Mouse (Mus musculus) forebrain, embryonic 14.5 days (tissue): ENCODE data around the gene Noxa1. TPM values are rescaled to one million over a fixed set of nuclear protein-coding genes. Genes with fewer than 3 reads are reported as not detected.

Experiments
- ATAC-seq: fragments of 200-750 bp; cut with Nextera tagmentation; 2 replicates; pipeline ENCODE4 v1.8.0; 2017; ENCODE audit warnings: mild to moderate bottlenecking, moderate library complexity
- DNase-seq: peaks from one replicate; pipeline ENCODE4 v3.0.0-alpha.2; 2015; ENCODE audit warnings: low spot score
- H3K27ac ChIP-seq: fragments of 300-500 bp; sonication (generic); 2 replicates; pipeline ENCODE4 v1.5.1; 2014; ENCODE audit warnings: low read depth, mild to moderate bottlenecking, control low read depth, low read length, moderate library complexity
- H3K27me3 ChIP-seq: fragments of 300-500 bp; sonication (generic); replicated peaks from 2 replicates; pipeline ENCODE4 v1.6.1; 2014; ENCODE audit warnings: low read length, control low read depth, mixed read lengths; ENCODE audit not compliant: control insufficient read depth, insufficient read depth
- H3K36me3 ChIP-seq: fragments of 300-500 bp; sonication (generic); 2 replicates; pipeline ENCODE4 v1.6.1; 2014; ENCODE audit warnings: low read length, control low read depth; ENCODE audit not compliant: control insufficient read depth, insufficient read depth
- H3K4me1 ChIP-seq: fragments of 300-500 bp; sonication (generic); 2 replicates; pipeline ENCODE4 v1.6.1; 2014; ENCODE audit warnings: antibody characterized with exemption, low read length, control low read depth; ENCODE audit not compliant: control insufficient read depth, insufficient read depth
- H3K4me2 ChIP-seq: fragments of 300-500 bp; sonication (generic); 2 replicates; pipeline ENCODE4 v1.6.1; 2014; ENCODE audit warnings: mild to moderate bottlenecking, control low read depth, low read length
- H3K4me3 ChIP-seq: fragments of 300-500 bp; sonication (generic); 2 replicates; pipeline ENCODE4 v1.5.1; 2014; ENCODE audit warnings: low read depth, low read length, control low read depth
- H3K9ac ChIP-seq: fragments of 300-500 bp; sonication (generic); 2 replicates; pipeline ENCODE4 v1.6.1; 2014; ENCODE audit warnings: mild to moderate bottlenecking, low read length, control low read depth, moderate library complexity
- H3K9me3 ChIP-seq: fragments of 300-500 bp; sonication (generic); replicated peaks from 2 replicates; pipeline ENCODE4 v1.6.1; 2016; ENCODE audit warnings: low read length, control low read depth, mixed read lengths; ENCODE audit not compliant: control insufficient read depth
- WGBS: fragments of 180-500 bp; shearing (Covaris S2); extraction: QIAGEN DNeasy Blood & Tissue Kit; methylation state at CpG from one replicate; pipeline ENCODE4 v1.1.7; 2014; 5-methylcytosine and 5-hydroxymethylcytosine counted together
- microRNA-seq: library from miRNA; unstranded; fragments of <30 nt; microRNA quantifications from one replicate; pipeline ENCODE4, GENCODE M21; 2016
- polyA plus RNA-seq: library from polyadenylated mRNA; unstranded; fragments of >200 nt; fragmentation: Nextera tagmentation; extraction: Ambion mirVana; gene quantifications from 2 replicates; pipeline ENCODE4 v1.2.1, GENCODE M21; 2014

Gene Noxa1
- polyA plus RNA-seq, 1 experiment from 2014 or later, result not detected

- H3K9me3 ChIP-seq, result no peaks in the 10 kb centered on the region
- no peaks in the 10 kb centered on the region for H3K27me3 ChIP-seq
- peaks cover 11% of the 10 kb centered on the region for H3K4me1 ChIP-seq
- no peak overlapping the region for H3K4me2 ChIP-seq
- DNase-seq, result peak; percentile 46
- H3K4me3 ChIP-seq, result no peak overlapping the region
- 83% methylated on average over 7 of the region's 7 CpGs for WGBS
- no peak overlapping the region for H3K9ac ChIP-seq
- H3K27ac ChIP-seq, result 0 out of 2 replicates have a peak overlapping the region, but pooled peaks have one; percentile 14
- 0 out of 2 replicates have a peak, but pooled peaks cover 3% of the 10 kb centered on the region for H3K36me3 ChIP-seq
- ATAC-seq, result no peak
Measured at GRCm38 (mm10) chr2:25050921-25051320, 44.0 kb downstream of the Noxa1 start.

GRCm38 (mm10) chr2:25040089-25040488 lies 54.9 kb downstream of the Noxa1 start:
- Histone ChIP-seq H3K36me3 (no peaks in the 10 kb centered on the region), H3K9ac (no peak overlapping the region), H3K4me3 (no peak overlapping the region), H3K27me3 (no peaks in the 10 kb centered on the region), H3K9me3 (no peaks in the 10 kb centered on the region), H3K27ac (no peak overlapping the region), H3K4me2 (no peak overlapping the region), H3K4me1 (no peaks in the 10 kb centered on the region)
- 86% methylated on average over 5 of the region's 5 CpGs for WGBS
- ATAC-seq (no peak), DNase-seq (no peak)

Small RNA genes lying within 50 kb of the gene (microRNA-seq; reads per million reads assigned to microRNA genes)
- gene Gm24328, result not detected
- not detected for gene Mir7664

Other genes starting within 250 kb of the Noxa1 start
- gene Ehmt1, start 175.5 kb downstream of the Noxa1 start, polyA plus RNA-seq, result 76.7 and 90.7 TPM in 2 replicates
- 16.6 and 20.5 TPM in 2 replicates for gene Arrdc1, start 159.9 kb downstream of the Noxa1 start, polyA plus RNA-seq
- gene Zmynd19, start 145.4 kb downstream of the Noxa1 start, polyA plus RNA-seq, result 8.6 and 12.7 TPM in 2 replicates
- gene Dph7, start 132.7 kb downstream of the Noxa1 start, polyA plus RNA-seq, result 38.0 and 44.3 TPM in 2 replicates
- gene Mrpl41, start 120.1 kb downstream of the Noxa1 start, polyA plus RNA-seq, result 178 and 193 TPM in 2 replicates
- 2.8 and 4.1 TPM in 2 replicates for gene Pnpla7, start 119.1 kb downstream of the Noxa1 start, polyA plus RNA-seq
- 96.1 and 123 TPM in 2 replicates for gene Nsmf, start 40.8 kb downstream of the Noxa1 start, polyA plus RNA-seq
- gene Entpd8, start 14.8 kb downstream of the Noxa1 start, polyA plus RNA-seq, result not detected in 2 replicates
- gene Nrarp, start 85.6 kb upstream of the Noxa1 start, polyA plus RNA-seq, result 18.6 and 22.1 TPM in 2 replicates
- gene Tor4a, start 101.7 kb upstream of the Noxa1 start, polyA plus RNA-seq, result 0.97 and 1.9 TPM in 2 replicates
- gene Nelfb, start 116.3 kb upstream of the Noxa1 start, polyA plus RNA-seq, result 68.8 and 73.5 TPM in 2 replicates
- gene Stpg3, start 119.5 kb upstream of the Noxa1 start, polyA plus RNA-seq, result not detected in 2 replicates
- gene Fam166a, start 123.6 kb upstream of the Noxa1 start, polyA plus RNA-seq, result 1.1 TPM in 1 of 2 replicates, not detected in the other
- 392 and 409 TPM in 2 replicates for gene Tubb4b, start 129.6 kb upstream of the Noxa1 start, polyA plus RNA-seq
- gene Slc34a3, start 139.2 kb upstream of the Noxa1 start, polyA plus RNA-seq, result 0.10 TPM in 1 of 2 replicates, not detected in the other
- not detected in 2 replicates for gene Rnf224, start 141.6 kb upstream of the Noxa1 start, polyA plus RNA-seq
- 67.4 and 98.5 TPM in 2 replicates for gene Rnf208, start 147.1 kb upstream of the Noxa1 start, polyA plus RNA-seq
- not detected in 2 replicates for gene Cysrt1, start 147.3 kb upstream of the Noxa1 start, polyA plus RNA-seq
- gene AL732309.1, start 151.7 kb upstream of the Noxa1 start, polyA plus RNA-seq, result 4.7 and 6.0 TPM in 2 replicates
- gene Tmem203, start 160.3 kb upstream of the Noxa1 start, polyA plus RNA-seq, result 14.7 and 17.4 TPM in 2 replicates
- 6.6 and 9.9 TPM in 2 replicates for gene Tprn, start 167.5 kb upstream of the Noxa1 start, polyA plus RNA-seq
- gene Ssna1, start 177.3 kb upstream of the Noxa1 start, polyA plus RNA-seq, result 258 and 281 TPM in 2 replicates
- gene Anapc2, start 177.3 kb upstream of the Noxa1 start, polyA plus RNA-seq, result 105 and 123 TPM in 2 replicates
- not detected in 2 replicates for gene Tmem210, start 193.0 kb upstream of the Noxa1 start, polyA plus RNA-seq
- 0.25 TPM in 1 of 2 replicates, not detected in the other for gene Lrrc26, start 194.8 kb upstream of the Noxa1 start, polyA plus RNA-seq
- 17.0 and 21.1 TPM in 2 replicates for gene Grin1, start 224.0 kb upstream of the Noxa1 start, polyA plus RNA-seq
- gene Man1b1, start 237.2 kb upstream of the Noxa1 start, polyA plus RNA-seq, result 69.5 and 87.7 TPM in 2 replicates